22 mouse cellular contexts compared by ENCODE assay signal in genomic region chr19:57267531-57267930, GRCm38 (mm10). TPM values are rescaled to one million over a fixed set of nuclear protein-coding genes. Genes with fewer than 3 reads are reported as not detected.
A peak's percentile ranks its signal among the peaks of the same experiment; 100 is the strongest.
DNase-seq lines count a peak whose midpoint lies in the region; ATAC-seq and TF ChIP-seq lines count a peak whose summit lies in the region.
"Had no signal": no experiment of that assay in that cellular context is flagged by ENCODE, and none has a peak within 500 bp of the region (broad histone marks: within the 10 kb centered on the region; RNA-seq: fewer than 3 reads in every experiment).

No protein-coding gene starts in this region.

- peaks cover 37% of the 10 kb centered on the region for H3K36me3 ChIP-seq in heart, adult 2 months (ENCODE audit: control insufficient read depth, insufficient read depth, low read length)
- H3K36me3 ChIP-seq in limb, embryonic 15.5 days = no peaks in the 10 kb centered on the region
- H3K36me3 ChIP-seq in limb, embryonic 10.5 days = no peaks in the 10 kb centered on the region
- no peaks in the 10 kb centered on the region for H3K36me3 ChIP-seq in stomach, postnatal 0 days (ENCODE audit: control insufficient read depth, insufficient read depth, low read length)
- H3K36me3 ChIP-seq: forebrain, embryonic 10.5 days; hindbrain, embryonic 10.5 days; hindbrain, embryonic 13.5 days; intestine, embryonic 15.5 days had no signal

- WGBS in heart, adult 2 months = 38% methylated on average over 5 of the region's 5 CpGs
- 63% methylated on average over 5 of the region's 5 CpGs for WGBS in limb, embryonic 15.5 days
- WGBS in limb, embryonic 10.5 days = 72% methylated on average over 5 of the region's 5 CpGs
- 68% methylated on average over 5 of the region's 5 CpGs for WGBS in stomach, postnatal 0 days

- no peak for TF ChIP-seq EP300 in heart, adult 2 months (IDR thresholded peaks at IDR 0.05; ENCODE audit: insufficient read depth, low read depth, low read length)
- no peak for TF ChIP-seq EP300 in stomach, postnatal 0 days (optimal IDR thresholded peaks at IDR 0.05)

- no peak for ATAC-seq in limb, embryonic 15.5 days (ENCODE audit: insufficient number of reproducible peaks, low FRiP score, low TSS enrichment, low read depth)
- no peak for ATAC-seq in stomach, postnatal 0 days (ENCODE audit: low FRiP score, low TSS enrichment)
- ATAC-seq: forebrain, embryonic 13.5 days; forebrain, embryonic 16.5 days; hindbrain, embryonic 16.5 days; intestine, embryonic 15.5 days; Patski had no signal

- no peak overlapping the region for H3K4me3 ChIP-seq in heart, adult 2 months
- H3K4me3 ChIP-seq in limb, embryonic 15.5 days = no peak overlapping the region
- H3K4me3 ChIP-seq in limb, embryonic 10.5 days = no peak overlapping the region
- no peak overlapping the region for H3K4me3 ChIP-seq in stomach, postnatal 0 days (ENCODE audit: low read depth, low read length)
- H3K4me3 ChIP-seq: forebrain, embryonic 10.5 days; forebrain, embryonic 13.5 days; hindbrain, embryonic 10.5 days; hindbrain, embryonic 13.5 days; intestine, embryonic 15.5 days had no signal

- intact Hi-C loops in heart, adult 2 months (cut with DNase I) = loop anchor here (2.0 kb wide), 3 partner anchors 27 to 57 kb away; partner anchors contain the start of gene Ablim1

- 0 out of 2 replicates have a peak, but pooled peaks have one; percentile 6 for TF ChIP-seq CTCF in heart, adult 2 months (IDR thresholded peaks at IDR 0.05)
- TF ChIP-seq CTCF in stomach, postnatal 0 days (IDR thresholded peaks at IDR 0.05; ENCODE audit: low read depth) = peak; percentile 16

- DNase-seq in adrenal gland, postnatal 14 days = peak; percentile 37
- no peak for DNase-seq in adrenal gland, postnatal 4 days (ENCODE audit: low spot score in 2 of 2)
- peak in 1 of 2 experiments; percentile 20 for DNase-seq in heart, adult 2 months
- DNase-seq in heart, adult 8-10 months (ENCODE audit: low spot score) = no peak
- no peak for DNase-seq in limb, embryonic 10.5 days (ENCODE audit: low spot score)
- no peak for DNase-seq in stomach, postnatal 0 days (ENCODE audit: low spot score)
- DNase-seq in frontal cortex, postnatal 10 days (ENCODE audit: low spot score in 2 of 2) = no peak
- DNase-seq: cerebellum, adult 18-20 months; cerebellum, adult 9-10 months; cerebellum, postnatal 14 days; gastrocnemius, postnatal 25 days; heart, postnatal 36 days; kidney, adult 11 months had no signal

- H3K9me3 ChIP-seq in limb, embryonic 15.5 days = no peaks in the 10 kb centered on the region
- H3K9me3 ChIP-seq in limb, embryonic 10.5 days (replicated peaks) = no peaks in the 10 kb centered on the region
- H3K9me3 ChIP-seq in stomach, postnatal 0 days (ENCODE audit: control insufficient read depth, low read length) = no peaks in the 10 kb centered on the region
- H3K9me3 ChIP-seq: forebrain, embryonic 10.5 days; forebrain, embryonic 13.5 days; hindbrain, embryonic 10.5 days; hindbrain, embryonic 13.5 days; intestine, embryonic 15.5 days had no signal

- H3K4me1 ChIP-seq in heart, adult 2 months (ENCODE audit: control insufficient read depth, insufficient read depth, low read length) = peaks cover 42% of the 10 kb centered on the region
- H3K4me1 ChIP-seq in limb, embryonic 15.5 days = peaks cover 15% of the 10 kb centered on the region
- peaks cover 25% of the 10 kb centered on the region for H3K4me1 ChIP-seq in limb, embryonic 10.5 days
- H3K4me1 ChIP-seq in stomach, postnatal 0 days (replicated peaks; ENCODE audit: control insufficient read depth, insufficient read depth) = no peaks in the 10 kb centered on the region

- peaks cover 6% of the 10 kb centered on the region; the same call in 1 of the 2 replicates for H3K79me2 ChIP-seq in heart, adult 2 months (replicated peaks; ENCODE audit: control insufficient read depth, insufficient read depth, low read length)

- peak overlapping the region; percentile 93 for H3K27ac ChIP-seq in heart, adult 2 months
- peak overlapping the region; percentile 7; the same call in 1 of the 2 replicates for H3K27ac ChIP-seq in limb, embryonic 15.5 days
- no peak overlapping the region for H3K27ac ChIP-seq in limb, embryonic 10.5 days
- no peak overlapping the region for H3K27ac ChIP-seq in stomach, postnatal 0 days (replicated peaks)
- H3K27ac ChIP-seq: forebrain, embryonic 10.5 days; forebrain, embryonic 13.5 days; hindbrain, embryonic 10.5 days; hindbrain, embryonic 13.5 days; intestine, embryonic 15.5 days had no signal

- no peak for TF ChIP-seq POLR2A in heart, adult 2 months (IDR thresholded peaks at IDR 0.05; ENCODE audit: insufficient read depth, low read depth, low read length)

- H3K27me3 ChIP-seq in heart, adult 2 months (ENCODE audit: control insufficient read depth, insufficient read depth, low read length) = no peaks in the 10 kb centered on the region
- no peaks in the 10 kb centered on the region for H3K27me3 ChIP-seq in limb, embryonic 15.5 days
- H3K27me3 ChIP-seq in limb, embryonic 10.5 days (ENCODE audit: low read depth, poor library complexity, severe bottlenecking) = peaks cover 6% of the 10 kb centered on the region; the same call in 1 of the 2 replicates
- no peaks in the 10 kb centered on the region for H3K27me3 ChIP-seq in stomach, postnatal 0 days (ENCODE audit: control insufficient read depth, insufficient read depth, low read length)
- H3K27me3 ChIP-seq: hindbrain, embryonic 13.5 days; intestine, embryonic 15.5 days; Patski had no signal

- H3K4me2 ChIP-seq in limb, embryonic 15.5 days = no peak overlapping the region
- H3K4me2 ChIP-seq in stomach, postnatal 0 days (replicated peaks; ENCODE audit: low read depth) = no peak overlapping the region
- H3K4me2 ChIP-seq: forebrain, embryonic 13.5 days; hindbrain, embryonic 13.5 days; intestine, embryonic 15.5 days had no signal

- no peak overlapping the region for H3K9ac ChIP-seq in heart, adult 2 months (ENCODE audit: low read depth, low read length)
- no peak overlapping the region for H3K9ac ChIP-seq in limb, embryonic 15.5 days
- H3K9ac ChIP-seq in stomach, postnatal 0 days (ENCODE audit: low read length) = no peak overlapping the region
- H3K9ac ChIP-seq: forebrain, embryonic 13.5 days; hindbrain, embryonic 13.5 days; intestine, embryonic 15.5 days had no signal

RNA-seq across cellular contexts. Expression of gene Ablim1, which starts 47.2 kb away (rescaled TPM):
- 68.8 and 95.8 TPM in 2 replicates for total RNA-seq in adrenal gland, postnatal 14 days (2021)
- 10 to 100 TPM; 50.9 to 59.8 TPM for total RNA-seq in adrenal gland, postnatal 4 days (2021)
- 100 to 1,000 TPM; 418 to 454 TPM for total RNA-seq in heart, adult 2 months (2021)
- polyA plus RNA-seq in heart, adult 2 months (2012; rRNA removed) = 101 and 165 TPM in 2 replicates
- total RNA-seq in heart, adult 8-10 months (2022) = 100 to 1,000 TPM; 450 to 472 (median 462) TPM
- polyA plus RNA-seq in limb, embryonic 15.5 days (2015; fragmentation: Nextera tagmentation; extraction: Ambion mirVana) = 105 and 116 TPM in 2 replicates
- 13.3 and 16.4 TPM in 2 replicates for polyA plus RNA-seq in limb, embryonic 10.5 days (2016; fragmentation: Nextera tagmentation; extraction: Ambion mirVana)
- polyA plus RNA-seq in stomach, postnatal 0 days (2015; fragmentation: Nextera tagmentation; extraction: Ambion mirVana) = 61.8 and 62.0 TPM in 2 replicates

Comparison
In these comparisons a context has a peak if more than half of its experiments do, and no peak if none do; other contexts are left out.
1. H3K27ac ChIP-seq: peak in heart, adult 2 months (single experiment) and limb, embryonic 15.5 days (single experiment); none in limb, embryonic 10.5 days (single experiment) and stomach, postnatal 0 days (single experiment).